Mouse (Mus musculus): ENCODE measurements around the gene Vdac2. TPM values are rescaled to one million over a fixed set of nuclear protein-coding genes. Genes with fewer than 3 reads are reported as not detected.
A peak's percentile ranks its signal among the peaks of the same experiment; 100 is the strongest.

Vdac2 gene
- total and polyA plus RNA-seq, 3 experiments = 228 to 506 (median 441) TPM

GRCm38 (mm10) chr14:21820880-21821505 lies 4.0 kb upstream of the Vdac2 start:
- H3K4me1 ChIP-seq (ENCODE audit: control insufficient read depth, insufficient read depth, low read length) = peaks cover 14% of the 10 kb centered on the region
- TF ChIP-seq CTCF (IDR thresholded peaks at IDR 0.05) (no peak), POLR2A (IDR thresholded peaks at IDR 0.05; ENCODE audit: insufficient read depth, low read depth, low read length) (no peak), EP300 (IDR thresholded peaks at IDR 0.05; ENCODE audit: insufficient read depth, low read depth, low read length) (no peak)
- DNase-seq = no peak
- H3K79me2 ChIP-seq (replicated peaks; ENCODE audit: control insufficient read depth, insufficient read depth, low read length) = no peaks in the 10 kb centered on the region
- intact Hi-C loops (cut with DNase I) = loop anchor here (10.0 kb wide), 1 partner anchor 316 kb away; no protein-coding TSS in a partner anchor
- WGBS = 85% methylated on average over 4 of the region's 4 CpGs
- peaks cover 4% of the 10 kb centered on the region; the same call in 1 of the 2 replicates for H3K36me3 ChIP-seq (ENCODE audit: control insufficient read depth, insufficient read depth, low read length)
- H3K4me3 ChIP-seq = no peak overlapping the region
- no peak overlapping the region for H3K27ac ChIP-seq
- H3K27me3 ChIP-seq (ENCODE audit: control insufficient read depth, insufficient read depth, low read length) = no peaks in the 10 kb centered on the region
- no peak overlapping the region for H3K9ac ChIP-seq (ENCODE audit: low read depth, low read length)

- H3K4me1 ChIP-seq (ENCODE audit: control insufficient read depth, insufficient read depth, low read length) = peaks cover 14% of the 10 kb centered on the region
- 52% methylated on average over 7 of the region's 7 CpGs for WGBS
- no peak for TF ChIP-seq POLR2A (IDR thresholded peaks at IDR 0.05; ENCODE audit: insufficient read depth, low read depth, low read length)
- TF ChIP-seq CTCF (IDR thresholded peaks at IDR 0.05) = no peak
- no peak for DNase-seq
- intact Hi-C loops (cut with DNase I) = loop anchor here (10.0 kb wide), 1 partner anchor 318 kb away; no protein-coding TSS in a partner anchor
- H3K36me3 ChIP-seq (ENCODE audit: control insufficient read depth, insufficient read depth, low read length) = peaks cover 4% of the 10 kb centered on the region; the same call in 1 of the 2 replicates
- H3K4me3 ChIP-seq = no peak overlapping the region
- H3K27me3 ChIP-seq (ENCODE audit: control insufficient read depth, insufficient read depth, low read length) = no peaks in the 10 kb centered on the region
- no peaks in the 10 kb centered on the region for H3K79me2 ChIP-seq (replicated peaks; ENCODE audit: control insufficient read depth, insufficient read depth, low read length)
- H3K9ac ChIP-seq (ENCODE audit: low read depth, low read length) = no peak overlapping the region
- H3K27ac ChIP-seq = peak overlapping the region; percentile 93
Measured at GRCm38 (mm10) chr14:21822307-21822706, 2.7 kb upstream of the Vdac2 start.

- intact Hi-C loops (cut with DNase I) = loop anchor here (10.0 kb wide), 1 partner anchor 318 kb away; no protein-coding TSS in a partner anchor
- WGBS = 1% methylated on average over 7 of the region's 7 CpGs
- DNase-seq = peak; percentile 88 to 90
- TF ChIP-seq POLR2A (IDR thresholded peaks at IDR 0.05; ENCODE audit: insufficient read depth, low read depth, low read length) (peak; percentile 89), CTCF (IDR thresholded peaks at IDR 0.05) (no peak), EP300 (IDR thresholded peaks at IDR 0.05; ENCODE audit: insufficient read depth, low read depth, low read length) (peak; percentile 88; the same call in 1 of the 2 replicates)
- H3K9ac ChIP-seq (ENCODE audit: low read depth, low read length) = peak overlapping the region; percentile 55
- peak overlapping the region; percentile 93 for H3K27ac ChIP-seq
- H3K4me1 ChIP-seq (ENCODE audit: control insufficient read depth, insufficient read depth, low read length) = peaks cover 14% of the 10 kb centered on the region
- H3K27me3 ChIP-seq (ENCODE audit: control insufficient read depth, insufficient read depth, low read length) = no peaks in the 10 kb centered on the region
- H3K36me3 ChIP-seq (ENCODE audit: control insufficient read depth, insufficient read depth, low read length) = peaks cover 4% of the 10 kb centered on the region; the same call in 1 of the 2 replicates
- H3K79me2 ChIP-seq (replicated peaks; ENCODE audit: control insufficient read depth, insufficient read depth, low read length) = no peaks in the 10 kb centered on the region
- peak overlapping the region; percentile 22; the same call in 1 of the 2 replicates for H3K4me3 ChIP-seq
Measured at GRCm38 (mm10) chr14:21822795-21823374, 2.2 kb upstream of the Vdac2 start.

- peaks cover 4% of the 10 kb centered on the region; the same call in 1 of the 2 replicates for H3K36me3 ChIP-seq (ENCODE audit: control insufficient read depth, insufficient read depth, low read length)
- 21% methylated on average over 7 of the region's 7 CpGs for WGBS
- no peak for DNase-seq
- H3K27me3 ChIP-seq (ENCODE audit: control insufficient read depth, insufficient read depth, low read length) = no peaks in the 10 kb centered on the region
- H3K27ac ChIP-seq = peak overlapping the region; percentile 93
- H3K4me1 ChIP-seq (ENCODE audit: control insufficient read depth, insufficient read depth, low read length) = peaks cover 14% of the 10 kb centered on the region
- H3K9ac ChIP-seq (ENCODE audit: low read depth, low read length) = no peak overlapping the region
- intact Hi-C loops (cut with DNase I) = loop anchor here (10.0 kb wide), 1 partner anchor 319 kb away; no protein-coding TSS in a partner anchor
- TF ChIP-seq EP300 (IDR thresholded peaks at IDR 0.05; ENCODE audit: insufficient read depth, low read depth, low read length) = no peak
- no peak for TF ChIP-seq POLR2A (IDR thresholded peaks at IDR 0.05; ENCODE audit: insufficient read depth, low read depth, low read length)
- TF ChIP-seq CTCF (IDR thresholded peaks at IDR 0.05) = no peak
- H3K79me2 ChIP-seq (replicated peaks; ENCODE audit: control insufficient read depth, insufficient read depth, low read length) = no peaks in the 10 kb centered on the region
- H3K4me3 ChIP-seq = no peak overlapping the region
Measured at GRCm38 (mm10) chr14:21823897-21824296, 1.1 kb upstream of the Vdac2 start.

GRCm38 (mm10) chr14:21825786-21826491 lies 901 bp downstream of the Vdac2 start:
- Histone ChIP-seq H3K36me3 (ENCODE audit: control insufficient read depth, insufficient read depth, low read length) (peaks cover 4% of the 10 kb centered on the region; the same call in 1 of the 2 replicates), H3K27ac (no peak overlapping the region), H3K4me1 (ENCODE audit: control insufficient read depth, insufficient read depth, low read length) (peaks cover 19% of the 10 kb centered on the region), H3K27me3 (ENCODE audit: control insufficient read depth, insufficient read depth, low read length) (no peaks in the 10 kb centered on the region), H3K79me2 (replicated peaks; ENCODE audit: control insufficient read depth, insufficient read depth, low read length) (no peaks in the 10 kb centered on the region), H3K9ac (ENCODE audit: low read depth, low read length) (no peak overlapping the region), H3K4me3 (no peak overlapping the region)
- intact Hi-C loops (cut with DNase I) = loop anchor here (10.0 kb wide), 1 partner anchor 321 kb away; no protein-coding TSS in a partner anchor
- 59% methylated on average over 9 of the region's 9 CpGs for WGBS
- no peak for DNase-seq
- TF ChIP-seq CTCF (IDR thresholded peaks at IDR 0.05) = no peak
- no peak for TF ChIP-seq POLR2A (IDR thresholded peaks at IDR 0.05; ENCODE audit: insufficient read depth, low read depth, low read length)
- no peak for TF ChIP-seq EP300 (IDR thresholded peaks at IDR 0.05; ENCODE audit: insufficient read depth, low read depth, low read length)
